9 mouse cellular contexts compared by ENCODE assay signal in genomic region chr16:4965392-4966129, GRCm38 (mm10). TPM values are rescaled to one million over a fixed set of nuclear protein-coding genes. Genes with fewer than 3 reads are reported as not detected.
A peak's percentile ranks its signal among the peaks of the same experiment; 100 is the strongest.
DNase-seq lines count a peak whose midpoint lies in the region; ATAC-seq and TF ChIP-seq lines count a peak whose summit lies in the region.
"Had no signal": no experiment of that assay in that cellular context is flagged by ENCODE, and none has a peak within 500 bp of the region (broad histone marks: within the 10 kb centered on the region; RNA-seq: fewer than 3 reads in every experiment).

No protein-coding gene starts in this region.

- H3K36me3 ChIP-seq in erythroblast, embryonic 14.5 days (ENCODE audit: control insufficient read depth) = no peaks in the 10 kb centered on the region
- H3K36me3 ChIP-seq in midbrain, embryonic 10.5 days = peaks cover 10% of the 10 kb centered on the region; the same call in 1 of the 2 replicates
- no peaks in the 10 kb centered on the region for H3K36me3 ChIP-seq in midbrain, embryonic 16.5 days (ENCODE audit: control insufficient read depth, insufficient read depth, low read length)
- 0 out of 2 replicates have a peak, but pooled peaks cover under 1% of the 10 kb centered on the region for H3K36me3 ChIP-seq in limb, embryonic 10.5 days
- no peaks in the 10 kb centered on the region for H3K36me3 ChIP-seq in stomach, postnatal 0 days (ENCODE audit: control insufficient read depth, insufficient read depth, low read length)

- no peak overlapping the region for H3K4me2 ChIP-seq in midbrain, embryonic 16.5 days (ENCODE audit: low read length)
- H3K4me2 ChIP-seq in stomach, postnatal 0 days (replicated peaks; ENCODE audit: low read depth) = peak overlapping the region; percentile 85; the same call in 1 of the 2 replicates

- no peak overlapping the region for H3K9ac ChIP-seq in midbrain, embryonic 16.5 days (ENCODE audit: low read depth, low read length)
- H3K9ac ChIP-seq in stomach, postnatal 0 days (ENCODE audit: low read length) = no peak overlapping the region

- DNase-seq in midbrain, embryonic 10.5 days (ENCODE audit: low spot score) = no peak
- DNase-seq in limb, embryonic 10.5 days (ENCODE audit: low spot score) = no peak
- DNase-seq in stomach, postnatal 0 days (ENCODE audit: low spot score) = no peak
- DNase-seq in gastrocnemius, postnatal 25 days = no peak
- DNase-seq in yolk sac, embryonic 10.5 days (ENCODE audit: low spot score) = no peak

- TF ChIP-seq EP300 in stomach, postnatal 0 days (optimal IDR thresholded peaks at IDR 0.05) = no peak

- no peaks in the 10 kb centered on the region for H3K27me3 ChIP-seq in erythroblast, embryonic 14.5 days (ENCODE audit: control insufficient read depth)
- H3K27me3 ChIP-seq in midbrain, embryonic 10.5 days (ENCODE audit: low read depth, poor library complexity, severe bottlenecking) = no peaks in the 10 kb centered on the region
- H3K27me3 ChIP-seq in midbrain, embryonic 16.5 days (ENCODE audit: control insufficient read depth, insufficient read depth, low read depth, low read length) = no peaks in the 10 kb centered on the region
- no peaks in the 10 kb centered on the region for H3K27me3 ChIP-seq in limb, embryonic 10.5 days (ENCODE audit: low read depth, poor library complexity, severe bottlenecking)
- H3K27me3 ChIP-seq in stomach, postnatal 0 days (ENCODE audit: control insufficient read depth, insufficient read depth, low read length) = no peaks in the 10 kb centered on the region

- H3K4me3 ChIP-seq in erythroblast, embryonic 14.5 days (replicated peaks) = peak overlapping the region; percentile 89
- H3K4me3 ChIP-seq in midbrain, embryonic 10.5 days = peak overlapping the region; percentile 98
- no peak overlapping the region for H3K4me3 ChIP-seq in midbrain, embryonic 16.5 days (ENCODE audit: low read depth, low read length)
- H3K4me3 ChIP-seq in limb, embryonic 10.5 days = peak overlapping the region; percentile 93; the same call in 1 of the 2 replicates
- H3K4me3 ChIP-seq in stomach, postnatal 0 days (ENCODE audit: low read depth, low read length) = no peak overlapping the region

- TF ChIP-seq CTCF in stomach, postnatal 0 days (IDR thresholded peaks at IDR 0.05; ENCODE audit: low read depth) = no peak

- ATAC-seq in erythroblast, adult 5-6 weeks (replicated peaks; ENCODE audit: low FRiP score, poor library complexity, severe bottlenecking) = no peak
- no peak for ATAC-seq in midbrain, embryonic 16.5 days
- ATAC-seq in stomach, postnatal 0 days (ENCODE audit: low FRiP score, low TSS enrichment) = no peak

- no peaks in the 10 kb centered on the region for H3K9me3 ChIP-seq in erythroblast, embryonic 14.5 days (ENCODE audit: control insufficient read depth, low read length)
- H3K9me3 ChIP-seq in midbrain, embryonic 10.5 days (replicated peaks) = no peaks in the 10 kb centered on the region
- no peaks in the 10 kb centered on the region for H3K9me3 ChIP-seq in midbrain, embryonic 16.5 days (replicated peaks; ENCODE audit: control insufficient read depth, low read length, poor library complexity, severe bottlenecking)
- no peaks in the 10 kb centered on the region for H3K9me3 ChIP-seq in limb, embryonic 10.5 days (replicated peaks)
- H3K9me3 ChIP-seq in stomach, postnatal 0 days (ENCODE audit: control insufficient read depth, low read length) = no peaks in the 10 kb centered on the region

- WGBS in midbrain, embryonic 10.5 days = 91% methylated on average over 8 of the region's 8 CpGs
- WGBS in midbrain, embryonic 16.5 days = 89% methylated on average over 8 of the region's 8 CpGs
- WGBS in limb, embryonic 10.5 days = 86% methylated on average over 8 of the region's 8 CpGs
- WGBS in stomach, postnatal 0 days = 89% methylated on average over 8 of the region's 8 CpGs

- peaks cover 26% of the 10 kb centered on the region for H3K4me1 ChIP-seq in erythroblast, embryonic 14.5 days (ENCODE audit: control insufficient read depth)
- peaks cover 24% of the 10 kb centered on the region for H3K4me1 ChIP-seq in midbrain, embryonic 10.5 days
- peaks cover 16% of the 10 kb centered on the region for H3K4me1 ChIP-seq in midbrain, embryonic 16.5 days (ENCODE audit: control insufficient read depth, insufficient read depth, low read length)
- peaks cover 23% of the 10 kb centered on the region for H3K4me1 ChIP-seq in limb, embryonic 10.5 days
- H3K4me1 ChIP-seq in stomach, postnatal 0 days (replicated peaks; ENCODE audit: control insufficient read depth, insufficient read depth) = peaks cover 3% of the 10 kb centered on the region; the same call in 1 of the 2 replicates

- no peak overlapping the region for H3K27ac ChIP-seq in midbrain, embryonic 10.5 days (replicated peaks)
- no peak overlapping the region for H3K27ac ChIP-seq in midbrain, embryonic 16.5 days (ENCODE audit: low read length)
- H3K27ac ChIP-seq in limb, embryonic 10.5 days = no peak overlapping the region
- H3K27ac ChIP-seq in stomach, postnatal 0 days (replicated peaks) = no peak overlapping the region

RNA-seq across cellular contexts. Expression of gene Anks3, which starts 1.6 kb away (rescaled TPM):
- polyA plus RNA-seq in erythroblast, embryonic 14.5 days (2012) = 1.9 TPM in 2 replicates
- 14.4 and 17.3 TPM in 2 replicates for total RNA-seq in erythroblast, adult 5-6 weeks (2015; ENCODE audit: low replicate concordance)
- 16.4 and 25.0 TPM in 2 replicates for total RNA-seq in erythroblast, adult 5-6 weeks (2017; ENCODE audit: low replicate concordance)
- 54.5 and 62.1 TPM in 2 replicates for polyA plus RNA-seq in midbrain, embryonic 10.5 days (2016; fragmentation: Nextera tagmentation; extraction: Ambion mirVana)
- polyA plus RNA-seq in midbrain, embryonic 16.5 days (2015; fragmentation: Nextera tagmentation; extraction: Ambion mirVana) = 75.1 and 78.8 TPM in 2 replicates
- 43.6 and 55.6 TPM in 2 replicates for polyA plus RNA-seq in limb, embryonic 10.5 days (2016; fragmentation: Nextera tagmentation; extraction: Ambion mirVana)
- polyA plus RNA-seq in stomach, postnatal 0 days (2015; fragmentation: Nextera tagmentation; extraction: Ambion mirVana) = 21.6 and 22.7 TPM in 2 replicates
- 10 to 100 TPM; 11.1 to 12.0 TPM for total RNA-seq in gastrocnemius, postnatal 25 days (2021)

RNA-seq across cellular contexts. Expression of gene Nudt16l1, which starts 27.0 kb away (rescaled TPM):
- 0.69 and 1.1 TPM in 2 replicates for polyA plus RNA-seq in erythroblast, embryonic 14.5 days (2012)
- total RNA-seq in erythroblast, adult 5-6 weeks (2015; ENCODE audit: low replicate concordance) = 5.0 and 6.9 TPM in 2 replicates
- total RNA-seq in erythroblast, adult 5-6 weeks (2017; ENCODE audit: low replicate concordance) = 0.51 and 2.2 TPM in 2 replicates
- 136 and 141 TPM in 2 replicates for polyA plus RNA-seq in midbrain, embryonic 10.5 days (2016; fragmentation: Nextera tagmentation; extraction: Ambion mirVana)
- polyA plus RNA-seq in midbrain, embryonic 16.5 days (2015; fragmentation: Nextera tagmentation; extraction: Ambion mirVana) = 117 and 119 TPM in 2 replicates
- 156 and 167 TPM in 2 replicates for polyA plus RNA-seq in limb, embryonic 10.5 days (2016; fragmentation: Nextera tagmentation; extraction: Ambion mirVana)
- polyA plus RNA-seq in stomach, postnatal 0 days (2015; fragmentation: Nextera tagmentation; extraction: Ambion mirVana) = 92.9 and 93.6 TPM in 2 replicates
- total RNA-seq in gastrocnemius, postnatal 25 days (2021) = 10 to 100 TPM; 11.2 to 18.2 TPM

RNA-seq across cellular contexts. Expression of gene Sept12, which starts 32.1 kb away (rescaled TPM):
- polyA plus RNA-seq in erythroblast, embryonic 14.5 days (2012) = not detected in 2 replicates
- total RNA-seq in erythroblast, adult 5-6 weeks (2015; ENCODE audit: low replicate concordance) = not detected in 2 replicates
- not detected in 2 replicates for total RNA-seq in erythroblast, adult 5-6 weeks (2017; ENCODE audit: low replicate concordance)
- polyA plus RNA-seq in midbrain, embryonic 10.5 days (2016; fragmentation: Nextera tagmentation; extraction: Ambion mirVana) = not detected in 2 replicates
- polyA plus RNA-seq in midbrain, embryonic 16.5 days (2015; fragmentation: Nextera tagmentation; extraction: Ambion mirVana) = not detected in 2 replicates
- not detected in 2 replicates for polyA plus RNA-seq in limb, embryonic 10.5 days (2016; fragmentation: Nextera tagmentation; extraction: Ambion mirVana)
- not detected in 2 replicates for polyA plus RNA-seq in stomach, postnatal 0 days (2015; fragmentation: Nextera tagmentation; extraction: Ambion mirVana)
- total RNA-seq in gastrocnemius, postnatal 25 days (2021) = not detected
- polyA plus RNA-seq: intestine, embryonic 14.5 days had no signal

RNA-seq across cellular contexts. Expression of gene Smim22, which starts 41.5 kb away (rescaled TPM):
- not detected in 2 replicates for polyA plus RNA-seq in erythroblast, embryonic 14.5 days (2012)
- total RNA-seq in erythroblast, adult 5-6 weeks (2015; ENCODE audit: low replicate concordance) = not detected in 2 replicates
- not detected in 2 replicates for total RNA-seq in erythroblast, adult 5-6 weeks (2017; ENCODE audit: low replicate concordance)
- 1.0 TPM in 1 of 2 replicates, not detected in the other for polyA plus RNA-seq in midbrain, embryonic 10.5 days (2016; fragmentation: Nextera tagmentation; extraction: Ambion mirVana)
- 0.91 and 1.7 TPM in 2 replicates for polyA plus RNA-seq in midbrain, embryonic 16.5 days (2015; fragmentation: Nextera tagmentation; extraction: Ambion mirVana)
- polyA plus RNA-seq in limb, embryonic 10.5 days (2016; fragmentation: Nextera tagmentation; extraction: Ambion mirVana) = 1.6 and 2.2 TPM in 2 replicates
- polyA plus RNA-seq in stomach, postnatal 0 days (2015; fragmentation: Nextera tagmentation; extraction: Ambion mirVana) = 112 and 114 TPM in 2 replicates
- total RNA-seq in gastrocnemius, postnatal 25 days (2021) = not detected

RNA-seq across cellular contexts. Expression of gene Rogdi, which starts 47.8 kb away (rescaled TPM):
- polyA plus RNA-seq in erythroblast, embryonic 14.5 days (2012) = 1.0 and 1.6 TPM in 2 replicates
- total RNA-seq in erythroblast, adult 5-6 weeks (2015; ENCODE audit: low replicate concordance) = 35.3 and 39.2 TPM in 2 replicates
- 6.8 and 9.5 TPM in 2 replicates for total RNA-seq in erythroblast, adult 5-6 weeks (2017; ENCODE audit: low replicate concordance)
- 68.9 and 82.6 TPM in 2 replicates for polyA plus RNA-seq in midbrain, embryonic 10.5 days (2016; fragmentation: Nextera tagmentation; extraction: Ambion mirVana)
- 147 and 164 TPM in 2 replicates for polyA plus RNA-seq in midbrain, embryonic 16.5 days (2015; fragmentation: Nextera tagmentation; extraction: Ambion mirVana)
- 56.9 and 70.7 TPM in 2 replicates for polyA plus RNA-seq in limb, embryonic 10.5 days (2016; fragmentation: Nextera tagmentation; extraction: Ambion mirVana)
- polyA plus RNA-seq in stomach, postnatal 0 days (2015; fragmentation: Nextera tagmentation; extraction: Ambion mirVana) = 36.6 and 44.7 TPM in 2 replicates
- total RNA-seq in gastrocnemius, postnatal 25 days (2021) = 1 to 10 TPM; 7.8 to 9.3 TPM

Comparison
In these comparisons a context has a peak if more than half of its experiments do, and no peak if none do; other contexts are left out.
1. H3K4me3 ChIP-seq: peak in erythroblast, embryonic 14.5 days (single experiment), midbrain, embryonic 10.5 days (single experiment) and limb, embryonic 10.5 days (single experiment); none in midbrain, embryonic 16.5 days (single experiment) and stomach, postnatal 0 days (single experiment).
2. RNA of gene Nudt16l1, which starts 27.0 kb away (polyA plus RNA-seq): 156 to 167 TPM in limb, embryonic 10.5 days, 136 to 141 TPM in midbrain, embryonic 10.5 days, 117 to 119 TPM in midbrain, embryonic 16.5 days and 92.9 to 93.6 TPM in stomach, postnatal 0 days; 0.69 to 1.1 TPM in erythroblast, embryonic 14.5 days; every median in the first group is over 10 times any median in the second.